Mouse (Mus musculus): Measurements from ENCODE around the gene Ccno.

- no peak for TF ChIP-seq CTCF (IDR thresholded peaks at IDR 0.05; ENCODE audit: low read depth)
- TF ChIP-seq EP300 (IDR thresholded peaks at IDR 0.05; ENCODE audit: low read depth) = no peak
These were observed 35.9 kb downstream of the Ccno start for GRCm38 (mm10) chr13:113023274-113024143.

Measured in heart, postnatal 0 days (tissue).